Comparison of ENCODE assay signal across 8 mouse cellular contexts in the genomic region with DNA sequence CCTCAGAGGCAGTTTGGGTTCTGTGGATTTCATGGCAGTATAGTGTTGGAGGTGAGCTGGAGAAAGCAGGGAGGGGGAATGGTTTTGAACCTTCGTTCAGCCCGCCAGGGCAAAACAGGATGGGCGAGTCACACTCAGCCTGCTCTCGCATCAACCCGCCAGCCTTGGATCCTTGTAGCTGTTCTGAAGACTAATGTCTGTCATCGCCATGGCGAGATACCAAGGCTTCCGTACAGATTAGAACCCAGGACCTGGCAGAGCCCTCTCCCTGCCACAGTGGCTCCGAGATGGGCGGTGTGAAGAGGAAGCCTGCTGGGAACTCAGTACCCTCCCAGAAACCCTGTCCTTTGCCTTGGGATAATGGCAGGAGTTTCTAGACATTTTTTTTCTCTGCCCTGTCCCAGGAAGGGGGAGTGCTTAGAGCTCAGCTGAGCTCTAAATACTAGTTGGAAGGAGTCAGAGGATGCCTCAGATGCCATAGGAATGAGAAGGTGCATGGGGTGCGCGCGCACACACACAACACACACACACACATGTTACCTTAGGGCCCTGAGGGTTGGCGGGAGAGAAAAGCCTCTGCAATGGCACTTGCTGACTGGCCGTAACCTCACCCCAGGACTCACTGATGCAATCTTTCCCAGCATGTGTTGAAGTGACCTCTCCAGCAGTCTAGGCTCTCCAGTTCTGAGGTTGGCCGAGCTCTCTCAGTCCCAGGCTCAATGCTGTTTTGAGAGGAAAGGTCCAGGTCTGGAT. TPM values are rescaled to one million over a fixed set of nuclear protein-coding genes. Genes with fewer than 3 reads are reported as not detected.
DNase-seq lines count a peak whose midpoint lies in the region; ATAC-seq lines count a peak whose summit lies in the region.
"Had no signal": no experiment of that assay in that cellular context is flagged by ENCODE, and none has a peak within 500 bp of the region (broad histone marks: within the 10 kb centered on the region; RNA-seq: fewer than 3 reads in every experiment).

No protein-coding gene starts in this region.

- H3K9me3 ChIP-seq in hindbrain, embryonic 13.5 days, result no peaks in the 10 kb centered on the region
- no peaks in the 10 kb centered on the region for H3K9me3 ChIP-seq in hindbrain, embryonic 11.5 days (ENCODE audit: control insufficient read depth, low read length)
- H3K9me3 ChIP-seq in hindbrain, embryonic 16.5 days (ENCODE audit: control insufficient read depth, low read length), result no peaks in the 10 kb centered on the region
- H3K9me3 ChIP-seq in midbrain, embryonic 16.5 days (replicated peaks; ENCODE audit: control insufficient read depth, low read length, poor library complexity, severe bottlenecking), result no peaks in the 10 kb centered on the region

- no peak for DNase-seq in hindbrain, embryonic 11.5 days (ENCODE audit: low spot score)
- peak; percentile 42 for DNase-seq in MN1 (ENCODE audit: low spot score)
- DNase-seq in layer of hippocampus, postnatal 14 days (ENCODE audit: low spot score in 2 of 2), result no peak

- 90% methylated on average over 16 of the region's 16 CpGs for WGBS in hindbrain, embryonic 13.5 days
- WGBS in hindbrain, embryonic 11.5 days, result 89% methylated on average over 16 of the region's 16 CpGs
- WGBS in hindbrain, embryonic 16.5 days, result 91% methylated on average over 16 of the region's 16 CpGs
- WGBS in midbrain, embryonic 16.5 days, result 92% methylated on average over 16 of the region's 16 CpGs

- H3K4me3 ChIP-seq in hindbrain, embryonic 13.5 days, result no peak overlapping the region
- H3K4me3 ChIP-seq in hindbrain, embryonic 11.5 days (ENCODE audit: low read depth, low read length), result no peak overlapping the region
- no peak overlapping the region for H3K4me3 ChIP-seq in hindbrain, embryonic 16.5 days (ENCODE audit: low read length)
- H3K4me3 ChIP-seq in midbrain, embryonic 16.5 days (ENCODE audit: low read depth, low read length), result no peak overlapping the region
- H3K4me3 ChIP-seq: heart, adult 2 months had no signal

- ATAC-seq in hindbrain, embryonic 13.5 days (ENCODE audit: low FRiP score), result no peak
- no peak for ATAC-seq in hindbrain, embryonic 11.5 days (ENCODE audit: low FRiP score)
- no peak for ATAC-seq in hindbrain, embryonic 16.5 days
- no peak for ATAC-seq in midbrain, embryonic 16.5 days
- ATAC-seq in megakaryocyte, adult 5-6 weeks (ENCODE audit: poor library complexity, severe bottlenecking), result no peak

- no peak overlapping the region for H3K4me2 ChIP-seq in hindbrain, embryonic 13.5 days
- H3K4me2 ChIP-seq in hindbrain, embryonic 11.5 days (replicated peaks; ENCODE audit: low read depth, low read length), result no peak overlapping the region
- peak overlapping the region; percentile 68 for H3K4me2 ChIP-seq in hindbrain, embryonic 16.5 days (ENCODE audit: low read length)
- H3K4me2 ChIP-seq in midbrain, embryonic 16.5 days (ENCODE audit: low read length), result peak overlapping the region; percentile 79

- H3K27ac ChIP-seq in hindbrain, embryonic 13.5 days, result 0 out of 2 replicates have a peak overlapping the region, but pooled peaks have one; percentile 93
- H3K27ac ChIP-seq in hindbrain, embryonic 11.5 days (ENCODE audit: low read depth, low read length), result no peak overlapping the region
- H3K27ac ChIP-seq in hindbrain, embryonic 16.5 days (ENCODE audit: low read depth, low read length), result no peak overlapping the region; the same call in 1 of the 2 replicates
- peak overlapping the region; percentile 89 for H3K27ac ChIP-seq in midbrain, embryonic 16.5 days (ENCODE audit: low read length)
- H3K27ac ChIP-seq: heart, adult 2 months had no signal

- H3K4me1 ChIP-seq in hindbrain, embryonic 13.5 days (replicated peaks), result peaks cover 50% of the 10 kb centered on the region
- peaks cover 2% of the 10 kb centered on the region; the same call in 1 of the 2 replicates for H3K4me1 ChIP-seq in hindbrain, embryonic 11.5 days (replicated peaks; ENCODE audit: control insufficient read depth, insufficient read depth, low read length)
- H3K4me1 ChIP-seq in hindbrain, embryonic 16.5 days (ENCODE audit: control insufficient read depth, insufficient read depth, low read depth, low read length), result peaks cover 44% of the 10 kb centered on the region
- peaks cover 31% of the 10 kb centered on the region for H3K4me1 ChIP-seq in midbrain, embryonic 16.5 days (ENCODE audit: control insufficient read depth, insufficient read depth, low read length)

- no peaks in the 10 kb centered on the region for H3K36me3 ChIP-seq in hindbrain, embryonic 13.5 days
- no peaks in the 10 kb centered on the region for H3K36me3 ChIP-seq in hindbrain, embryonic 11.5 days (ENCODE audit: control insufficient read depth, insufficient read depth, low read length)
- H3K36me3 ChIP-seq in hindbrain, embryonic 16.5 days (ENCODE audit: control insufficient read depth, insufficient read depth, low read length), result no peaks in the 10 kb centered on the region
- H3K36me3 ChIP-seq in midbrain, embryonic 16.5 days (ENCODE audit: control insufficient read depth, insufficient read depth, low read length), result no peaks in the 10 kb centered on the region

- no peaks in the 10 kb centered on the region for H3K27me3 ChIP-seq in hindbrain, embryonic 13.5 days
- H3K27me3 ChIP-seq in hindbrain, embryonic 11.5 days (ENCODE audit: control insufficient read depth, insufficient read depth, low read length), result no peaks in the 10 kb centered on the region
- H3K27me3 ChIP-seq in hindbrain, embryonic 16.5 days (replicated peaks; ENCODE audit: control insufficient read depth, insufficient read depth, low read length), result no peaks in the 10 kb centered on the region
- H3K27me3 ChIP-seq in midbrain, embryonic 16.5 days (ENCODE audit: control insufficient read depth, insufficient read depth, low read depth, low read length), result no peaks in the 10 kb centered on the region

- H3K9ac ChIP-seq in hindbrain, embryonic 13.5 days, result no peak overlapping the region
- no peak overlapping the region for H3K9ac ChIP-seq in hindbrain, embryonic 11.5 days (ENCODE audit: low read depth, low read length)
- no peak overlapping the region for H3K9ac ChIP-seq in hindbrain, embryonic 16.5 days (ENCODE audit: low read depth, low read length)
- H3K9ac ChIP-seq in midbrain, embryonic 16.5 days (ENCODE audit: low read depth, low read length), result no peak overlapping the region

RNA-seq across cellular contexts. Expression of a gene that starts 14.0 kb away (rescaled TPM):
- 18.0 and 19.1 TPM in 2 replicates for polyA plus RNA-seq in hindbrain, embryonic 13.5 days (2015; fragmentation: Nextera tagmentation; extraction: Ambion mirVana)
- polyA plus RNA-seq in hindbrain, embryonic 11.5 days (2014; fragmentation: Nextera tagmentation; extraction: Ambion mirVana), result 5.2 and 7.0 TPM in 2 replicates
- polyA plus RNA-seq in hindbrain, embryonic 16.5 days (2015; fragmentation: Nextera tagmentation; extraction: Ambion mirVana), result 19.3 and 22.6 TPM in 2 replicates
- 19.0 and 21.6 TPM in 2 replicates for polyA plus RNA-seq in midbrain, embryonic 16.5 days (2015; fragmentation: Nextera tagmentation; extraction: Ambion mirVana)
- total RNA-seq in megakaryocyte, adult 5-6 weeks (2015), result 5.5 and 12.0 TPM in 2 replicates
- 6.4 and 8.6 TPM in 2 replicates for total RNA-seq in megakaryocyte, adult 5-6 weeks (2017)
- total RNA-seq in layer of hippocampus, postnatal 14 days (2021), result 100 to 1,000 TPM; 120 to 124 TPM

RNA-seq across cellular contexts. Expression of a gene that starts 49.0 kb away (rescaled TPM):
- 32.6 and 44.3 TPM in 2 replicates for polyA plus RNA-seq in hindbrain, embryonic 13.5 days (2015; fragmentation: Nextera tagmentation; extraction: Ambion mirVana)
- 59.0 and 69.2 TPM in 2 replicates for polyA plus RNA-seq in hindbrain, embryonic 11.5 days (2014; fragmentation: Nextera tagmentation; extraction: Ambion mirVana)
- 26.3 and 36.5 TPM in 2 replicates for polyA plus RNA-seq in hindbrain, embryonic 16.5 days (2015; fragmentation: Nextera tagmentation; extraction: Ambion mirVana)
- 33.3 and 40.5 TPM in 2 replicates for polyA plus RNA-seq in midbrain, embryonic 16.5 days (2015; fragmentation: Nextera tagmentation; extraction: Ambion mirVana)
- 29.5 and 41.5 TPM in 2 replicates for total RNA-seq in megakaryocyte, adult 5-6 weeks (2015)
- 29.6 and 44.3 TPM in 2 replicates for total RNA-seq in megakaryocyte, adult 5-6 weeks (2017)
- total RNA-seq in layer of hippocampus, postnatal 14 days (2021), result 100 to 1,000 TPM in 1 of 2 experiments, 10 to 100 TPM in 1; 83.5 to 111 TPM

Comparison
In these comparisons a context has a peak if more than half of its experiments do, and no peak if none do; other contexts are left out.
1. H3K27ac ChIP-seq: peak in hindbrain, embryonic 13.5 days (single experiment) and midbrain, embryonic 16.5 days (single experiment); none in hindbrain, embryonic 11.5 days (single experiment) and hindbrain, embryonic 16.5 days (single experiment).
2. H3K4me2 ChIP-seq: peak in hindbrain, embryonic 16.5 days (single experiment) and midbrain, embryonic 16.5 days (single experiment); none in hindbrain, embryonic 13.5 days (single experiment) and hindbrain, embryonic 11.5 days (single experiment).